Mouse (Mus musculus): ENCODE data around the gene Esrrg.

Esrrg gene

GRCm38 (mm10) chr1:188077561-188078195 is 469.1 kb downstream of the Esrrg start:
- no peak for DNase-seq (ENCODE audit: low read depth, low spot score)

DNA sequence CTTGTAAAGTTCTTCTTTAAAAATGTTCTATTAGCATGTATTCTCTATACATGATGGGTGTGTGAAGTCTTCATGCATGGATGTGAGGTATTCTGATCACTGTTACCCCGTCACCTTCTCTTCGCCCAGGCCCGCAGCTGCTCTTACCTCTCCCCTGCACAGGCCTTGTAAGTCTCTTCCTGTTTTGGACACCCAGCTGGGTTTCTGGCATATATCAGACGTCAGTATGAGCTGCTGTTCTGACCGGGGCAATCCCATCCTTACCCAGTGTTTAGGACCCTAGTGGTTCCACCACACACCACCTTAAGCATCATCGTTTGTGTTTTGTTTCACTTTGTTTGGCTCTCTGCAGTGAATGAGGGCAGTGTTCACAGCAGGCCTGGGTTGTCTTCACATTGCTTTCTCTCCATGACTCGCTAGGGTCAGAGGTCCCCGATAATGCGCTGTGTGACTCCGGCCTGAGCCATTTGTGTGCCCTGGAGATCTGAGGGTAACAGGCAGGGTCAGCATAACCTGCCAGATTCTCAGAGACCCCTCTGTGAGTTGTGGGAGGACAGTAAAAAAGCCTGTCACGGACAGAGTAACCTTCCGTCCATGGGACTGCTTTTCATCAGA is 471.8 kb downstream of the Esrrg start:
- DNase-seq (ENCODE audit: low read depth, low spot score), result no peak

DNA sequence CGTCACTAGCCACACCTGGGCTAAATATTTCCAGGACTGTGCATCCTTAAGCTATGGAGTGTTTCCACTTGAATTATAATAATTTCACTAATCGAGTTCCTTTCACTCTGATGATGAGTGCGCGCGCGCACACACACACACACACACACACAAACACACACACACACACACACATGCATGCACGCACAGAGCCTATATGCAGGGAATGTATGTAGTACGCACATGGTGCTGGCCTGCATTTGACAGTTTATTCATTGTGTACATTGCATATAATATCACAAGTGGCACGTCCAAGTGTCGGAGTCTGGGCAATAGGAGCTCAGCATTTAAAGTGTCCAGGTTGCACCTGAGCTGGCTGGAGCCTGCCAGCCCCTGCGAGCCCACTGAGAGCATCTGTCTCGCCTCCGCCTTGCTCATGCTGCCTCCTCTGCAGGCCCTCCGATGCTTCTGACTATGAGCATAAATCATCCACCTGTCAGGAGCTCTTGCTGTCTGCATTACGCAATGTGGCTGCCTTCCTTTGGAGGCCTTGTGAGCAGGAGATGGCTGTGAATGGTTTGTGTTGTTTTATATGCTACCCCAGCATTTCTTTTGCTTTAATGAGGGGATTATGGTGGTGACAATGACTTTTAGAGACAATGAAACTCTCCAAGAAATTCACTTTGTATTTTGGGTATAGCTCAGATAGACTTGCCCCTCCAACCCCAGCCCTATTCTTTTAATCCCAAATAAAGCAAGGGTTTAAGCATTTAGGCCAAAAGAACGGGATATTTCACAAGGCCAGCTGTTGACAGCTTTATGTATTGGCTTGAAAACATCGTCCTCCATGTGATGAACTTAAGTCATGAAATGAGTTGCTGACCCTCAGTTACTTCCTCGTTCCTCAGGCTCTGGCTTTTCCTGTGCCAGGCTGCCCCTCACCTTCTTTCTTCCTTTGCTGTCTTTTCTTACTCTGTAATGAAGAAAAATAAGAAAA is 474.4 kb downstream of the Esrrg start:
- DNase-seq (ENCODE audit: low read depth, low spot score), result no peak

DNA sequence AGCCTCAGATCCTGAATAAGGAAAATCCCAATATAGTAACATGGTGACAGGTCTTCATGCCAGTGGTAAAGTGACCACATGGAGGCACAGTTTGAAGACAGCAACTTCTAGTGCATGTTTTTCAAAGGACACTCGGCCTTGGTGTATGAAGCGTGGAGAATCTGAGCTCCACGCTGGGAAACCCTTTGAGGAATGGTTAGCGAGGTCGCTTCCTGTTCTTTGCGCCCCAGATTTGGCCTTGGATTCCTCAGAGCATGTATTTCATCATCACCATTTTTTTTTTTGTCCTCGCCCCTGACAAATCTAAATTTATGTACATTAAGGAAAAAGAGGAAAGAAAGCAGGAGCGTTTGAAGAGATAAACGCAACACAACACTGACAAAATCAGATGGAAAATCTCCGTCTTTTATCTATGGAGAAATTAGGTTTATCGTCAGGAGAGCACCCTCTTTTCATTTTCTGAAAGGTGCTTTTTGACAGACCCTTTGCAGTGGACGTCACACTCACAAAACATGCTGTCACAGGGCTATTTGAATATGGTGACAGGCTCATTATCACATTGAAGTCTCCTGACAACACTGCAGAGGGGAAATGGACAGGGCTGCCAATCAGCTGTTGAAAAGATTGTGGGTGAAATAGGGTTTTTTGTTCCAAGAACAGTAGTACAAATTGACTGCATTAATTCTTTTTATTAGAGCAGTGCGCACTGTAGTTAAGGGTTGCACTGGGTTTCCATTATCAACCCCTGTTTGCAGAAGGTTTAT is 476.7 kb downstream of the Esrrg start:
- no peak for DNase-seq (ENCODE audit: low read depth, low spot score)

DNA sequence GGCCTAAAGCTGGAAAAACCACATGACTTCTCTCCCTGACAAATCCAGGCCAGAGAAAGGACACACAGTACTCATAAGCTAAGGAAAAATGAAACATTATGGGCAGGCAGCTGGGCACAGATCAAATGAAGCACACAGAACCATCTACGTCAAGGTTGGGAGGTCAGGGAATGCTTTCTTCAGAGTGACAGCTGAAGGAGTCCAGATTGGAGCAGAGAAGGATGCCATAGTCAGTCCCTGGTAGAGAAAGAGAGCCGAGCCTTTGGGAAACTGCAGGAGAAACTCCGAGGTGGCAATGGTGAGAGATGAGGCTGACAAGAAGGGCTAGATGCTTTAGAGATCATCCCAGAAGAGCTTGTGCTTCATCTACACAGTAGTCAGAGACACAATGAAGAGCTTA is 485.1 kb downstream of the Esrrg start:
- DNase-seq (ENCODE audit: low read depth, low spot score), result no peak

GRCm38 (mm10) chr1:188101832-188102231 is 493.2 kb downstream of the Esrrg start:
- DNase-seq (ENCODE audit: low read depth, low spot score), result no peak

DNA sequence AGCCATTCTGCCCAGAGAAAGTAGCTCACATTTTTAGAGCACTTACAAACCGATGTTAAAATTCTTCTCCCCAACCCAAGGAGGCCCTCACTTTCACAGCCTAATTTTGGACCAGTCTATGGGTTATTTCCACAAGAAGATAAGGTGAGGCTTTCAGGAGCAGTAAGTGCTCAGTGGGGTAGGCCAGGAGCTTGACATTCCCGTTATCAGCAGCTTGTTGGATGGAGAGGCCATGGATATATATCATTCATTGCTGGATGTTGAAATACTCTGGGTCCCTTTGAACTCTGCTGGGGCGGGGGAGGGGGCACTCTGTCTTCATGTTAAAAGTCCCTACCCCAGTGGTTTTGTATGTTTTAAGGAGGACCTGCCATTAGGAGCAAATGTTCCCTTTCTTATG is 494.6 kb downstream of the Esrrg start:
- no peak for DNase-seq (ENCODE audit: low read depth, low spot score)

DNA sequence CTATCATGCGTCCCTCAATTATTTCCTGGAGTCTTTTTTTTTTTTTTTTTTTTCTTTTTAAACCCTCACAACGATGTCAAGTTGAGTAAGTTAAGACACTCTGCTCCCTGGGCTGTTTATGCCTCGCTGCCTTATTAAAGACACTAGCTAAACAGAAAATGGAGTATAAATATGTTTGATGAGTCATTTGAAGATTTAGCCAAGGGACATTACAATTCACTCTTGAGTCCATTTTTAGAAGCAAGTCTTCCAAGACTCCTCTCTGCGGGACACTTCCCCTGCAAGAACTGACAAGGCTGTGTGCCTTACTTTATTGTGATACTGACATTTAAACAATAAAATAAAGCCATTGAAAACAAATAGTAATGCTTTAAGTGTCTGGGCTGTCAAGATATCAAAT is 496.9 kb downstream of the Esrrg start:
- no peak for DNase-seq (ENCODE audit: low read depth, low spot score)

DNA sequence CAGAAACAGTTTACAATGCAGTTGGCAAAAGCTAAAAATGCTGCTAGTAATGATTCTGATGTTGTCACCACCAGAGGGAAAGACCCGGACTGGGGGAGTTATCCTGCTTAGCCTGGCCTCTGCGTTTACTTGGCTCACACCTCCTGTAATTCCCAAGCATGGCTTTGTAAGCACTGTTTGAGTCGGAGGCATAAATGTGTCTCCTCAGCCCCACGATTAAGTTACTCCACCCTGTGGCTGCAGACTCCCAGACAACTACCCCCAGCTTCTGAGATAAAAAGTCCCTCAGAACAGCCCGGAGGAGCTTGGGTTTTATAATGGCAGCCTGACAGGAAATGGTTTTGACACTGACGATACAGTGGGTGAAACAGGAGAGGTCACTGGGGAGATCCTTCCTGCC is 499.4 kb downstream of the Esrrg start:
- DNase-seq (ENCODE audit: low read depth, low spot score), result no peak

DNA sequence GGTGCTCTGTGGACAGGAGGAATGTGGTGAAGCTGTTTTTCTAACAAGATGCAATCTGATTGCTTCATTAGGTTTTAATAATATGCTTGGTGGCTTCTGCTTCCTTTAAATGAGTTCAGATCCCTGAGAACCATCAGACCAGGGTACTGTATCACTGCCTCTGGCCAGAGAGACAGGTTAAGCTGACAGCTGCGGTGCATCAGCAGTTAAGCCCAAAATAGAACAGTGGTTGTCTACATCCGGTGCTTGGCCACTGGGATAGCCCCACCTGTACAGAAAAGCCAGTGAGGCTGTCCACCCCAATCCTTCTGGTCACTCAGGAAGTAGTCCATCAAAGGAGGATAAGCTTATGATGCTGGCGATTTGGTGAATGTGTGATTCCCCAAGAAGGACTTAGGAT is 503.0 kb downstream of the Esrrg start:
- DNase-seq (ENCODE audit: low read depth, low spot score), result no peak

DNA sequence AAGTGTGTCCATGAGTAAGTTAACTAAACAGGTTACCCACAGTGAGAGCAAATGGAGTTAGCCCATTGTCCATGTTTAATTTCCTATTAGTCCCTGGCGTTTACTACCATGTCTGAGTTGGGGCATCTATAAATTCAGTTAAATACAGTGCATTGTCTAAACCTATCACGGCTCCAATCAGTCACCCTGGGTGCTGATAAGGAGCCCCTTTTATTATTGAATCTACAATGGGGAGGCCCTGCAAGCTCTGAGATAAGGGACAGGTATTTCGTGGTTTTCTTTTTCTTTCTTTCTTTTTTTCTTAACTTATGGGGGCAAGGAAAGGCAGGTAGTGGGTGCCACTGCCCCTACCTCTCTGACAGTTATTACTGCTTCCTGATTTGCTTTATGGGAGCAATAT is 504.6 kb downstream of the Esrrg start:
- no peak for DNase-seq (ENCODE audit: low read depth, low spot score)

DNA sequence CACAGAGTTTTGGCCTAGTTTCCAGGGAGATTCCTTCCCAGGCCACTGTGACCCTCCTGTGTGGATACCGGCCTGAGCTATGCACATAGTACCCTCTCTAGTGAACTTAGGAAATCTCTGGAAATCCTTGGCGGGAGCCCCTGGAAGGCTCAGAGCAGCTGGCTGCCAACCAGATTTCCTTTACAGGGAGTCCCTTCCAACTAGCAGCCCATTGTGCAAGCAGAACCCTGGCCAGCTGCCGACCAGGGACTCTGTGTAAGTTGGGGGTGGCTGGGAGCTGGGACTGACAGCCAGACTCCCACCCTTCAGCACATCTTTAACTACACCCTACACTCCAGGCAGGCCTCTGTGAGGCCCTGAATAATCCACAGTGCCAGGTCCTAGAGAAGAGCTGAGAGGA is 509.5 kb downstream of the Esrrg start:
- no peak for DNase-seq (ENCODE audit: low read depth, low spot score)

DNA sequence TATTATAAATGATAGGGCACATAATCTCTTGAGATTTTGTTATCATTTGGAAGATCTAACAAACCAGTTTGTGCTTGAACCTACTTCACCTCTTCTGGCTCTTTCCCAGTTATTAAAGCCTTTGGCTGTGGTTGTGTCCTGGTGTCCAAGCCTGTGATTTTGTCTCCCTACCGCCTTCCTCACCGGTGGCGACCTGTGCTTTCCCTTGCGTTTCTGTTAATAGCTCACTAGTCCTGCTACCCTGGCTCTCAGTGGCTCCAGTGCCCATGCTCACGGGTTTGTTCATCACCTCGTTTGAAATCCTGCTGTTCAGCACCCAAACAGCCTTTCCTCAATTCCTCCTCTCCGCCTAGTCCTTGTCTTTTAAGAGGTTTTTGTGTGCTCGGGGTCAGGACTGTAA is 511.2 kb downstream of the Esrrg start:
- DNase-seq (ENCODE audit: low read depth, low spot score), result no peak

DNA sequence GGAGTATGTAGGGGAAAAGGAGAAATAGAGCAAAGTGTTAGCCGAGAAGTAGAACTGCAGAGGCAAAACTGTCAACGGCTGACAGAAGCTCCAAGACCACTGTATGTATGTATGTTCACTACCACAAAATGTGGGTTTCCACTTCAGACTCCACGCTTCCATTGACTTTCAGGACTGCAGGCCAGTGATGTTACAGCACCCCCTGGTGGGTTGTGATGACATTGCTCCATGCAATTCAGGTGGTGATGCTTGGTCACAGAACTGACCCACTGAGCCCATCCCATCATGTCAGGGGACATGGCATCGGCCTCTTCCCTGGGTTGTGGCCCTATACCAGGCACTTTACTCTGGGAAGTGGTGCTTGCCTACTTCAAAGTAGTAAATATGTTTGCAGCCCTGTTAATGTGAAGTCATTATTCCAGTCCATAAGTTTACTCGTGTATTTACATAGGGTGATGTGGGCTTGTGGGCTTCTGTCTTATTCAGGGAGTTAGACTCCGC is 517.0 kb downstream of the Esrrg start:
- no peak for DNase-seq (ENCODE audit: low read depth, low spot score)

DNA sequence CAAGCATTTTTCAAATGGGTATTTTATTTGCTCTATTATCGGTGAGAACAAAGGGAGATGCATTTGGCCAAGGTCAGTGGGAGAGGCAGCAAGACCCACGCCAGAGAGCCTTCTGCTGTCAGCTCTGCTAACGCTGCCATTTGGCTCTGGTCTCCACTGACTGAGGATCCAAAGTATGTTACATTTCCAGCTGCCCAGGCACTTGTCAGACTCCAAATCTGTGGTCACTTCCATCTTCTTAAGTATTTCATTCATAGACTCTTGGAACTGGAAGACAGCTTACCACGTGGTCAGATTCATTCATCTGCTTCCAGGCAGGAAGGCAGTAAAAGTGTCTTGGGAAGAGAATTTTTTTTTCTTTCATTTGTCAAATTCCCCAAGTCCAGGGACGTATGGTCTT is 527.5 kb downstream of the Esrrg start:
- DNase-seq (ENCODE audit: low read depth, low spot score), result no peak

DNA sequence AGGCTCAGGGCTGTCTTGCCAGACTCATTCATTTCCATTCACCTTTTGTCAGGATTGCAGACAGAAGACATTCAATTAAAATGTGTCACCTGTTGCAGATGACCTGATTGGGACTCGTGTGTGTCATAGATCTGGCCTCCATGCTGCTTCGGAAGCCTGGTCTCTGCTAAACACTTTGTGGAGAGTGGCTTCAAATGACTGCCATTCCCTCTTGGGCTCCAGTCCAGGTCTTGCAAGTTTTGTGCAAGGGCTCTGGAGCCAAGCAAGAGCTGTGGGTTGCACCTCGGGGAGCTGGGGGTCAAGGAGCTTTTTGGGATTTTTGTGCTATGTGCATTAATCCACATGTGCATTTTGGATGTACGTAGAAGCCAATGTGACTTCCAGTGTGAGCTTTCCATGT is 530.9 kb downstream of the Esrrg start:
- DNase-seq (ENCODE audit: low read depth, low spot score), result no peak

GRCm38 (mm10) chr1:188140221-188140620 is 531.6 kb downstream of the Esrrg start:
- no peak for DNase-seq (ENCODE audit: low read depth, low spot score)

- no peak for DNase-seq (ENCODE audit: low read depth, low spot score)
These were observed 539.0 kb downstream of the Esrrg start for GRCm38 (mm10) chr1:188147381-188148156.

GRCm38 (mm10) chr1:188151066-188151465 is 542.5 kb downstream of the Esrrg start:
- no peak for DNase-seq (ENCODE audit: low read depth, low spot score)

DNA sequence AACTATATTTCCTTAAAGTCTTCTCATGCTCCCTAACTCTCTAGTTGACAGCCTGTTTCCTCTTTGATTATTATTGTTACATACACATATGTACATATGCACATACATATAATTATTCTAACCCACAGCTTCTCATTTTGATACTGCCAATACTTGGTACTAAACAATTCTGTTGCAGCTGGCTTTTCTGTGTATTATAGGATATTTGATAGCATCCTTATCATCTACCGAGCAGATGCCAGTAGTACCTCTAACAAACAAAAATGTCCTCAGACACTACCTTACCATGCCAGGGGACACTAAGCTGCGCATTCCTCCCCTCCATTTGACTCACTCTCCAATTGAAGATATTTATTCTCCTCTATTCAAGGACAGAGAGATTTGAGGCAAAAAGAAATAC is 543.4 kb downstream of the Esrrg start:
- no peak for DNase-seq (ENCODE audit: low read depth, low spot score)

- DNase-seq (ENCODE audit: low read depth, low spot score), result no peak
These were observed 545.1 kb downstream of the Esrrg start for GRCm38 (mm10) chr1:188153665-188154064.

Data from c-Kit-negative CD71-positive TER-119-positive erythroid progenitor cells, embryonic 14.5 days (primary cell).